Mouse (Mus musculus): ENCODE measurements around the gene Spdya. TPM values are rescaled to one million over a fixed set of nuclear protein-coding genes. Genes with fewer than 3 reads are reported as not detected.

The Spdya gene
- not detected in 4 replicates for total RNA-seq (2023)

DNA sequence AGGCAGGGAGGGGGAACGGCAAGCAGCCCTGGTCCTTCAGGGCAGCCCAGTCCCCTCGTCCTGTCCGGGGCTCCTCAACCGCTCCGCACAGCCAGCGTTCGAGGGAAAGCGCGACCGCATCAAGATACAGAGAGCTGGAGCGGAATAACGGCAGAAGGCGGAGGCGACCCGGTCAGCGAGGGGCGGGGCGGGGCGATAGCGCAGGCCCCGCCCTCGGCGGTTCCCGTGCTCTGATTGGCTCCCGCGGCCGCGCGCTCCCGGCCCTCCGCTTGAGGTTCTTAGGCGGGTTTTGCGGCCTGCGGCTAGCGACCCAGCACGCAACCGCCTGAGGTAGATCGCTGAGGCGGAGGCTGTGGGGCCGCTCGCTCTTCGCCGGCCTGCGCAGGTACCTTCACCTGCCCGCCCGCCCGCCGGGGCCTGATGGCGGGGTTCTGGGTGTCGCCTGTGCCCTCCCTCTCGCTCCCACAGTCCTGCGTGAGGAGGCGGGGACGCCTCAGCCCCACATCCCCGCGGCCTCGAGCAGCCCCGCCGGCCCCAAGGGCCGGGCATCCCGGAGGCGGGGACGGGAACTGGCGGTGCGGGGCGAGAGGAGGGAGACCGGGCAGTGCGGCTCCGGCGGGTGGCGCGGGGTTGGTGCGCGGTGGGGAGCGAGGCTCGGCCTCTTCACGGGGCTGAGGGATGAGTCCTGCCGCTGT is at the start of gene Spdya:
Gene Spdya, plus strand, starts transcription at position 305 of the 695 bp plus-strand sequence.

DNA sequence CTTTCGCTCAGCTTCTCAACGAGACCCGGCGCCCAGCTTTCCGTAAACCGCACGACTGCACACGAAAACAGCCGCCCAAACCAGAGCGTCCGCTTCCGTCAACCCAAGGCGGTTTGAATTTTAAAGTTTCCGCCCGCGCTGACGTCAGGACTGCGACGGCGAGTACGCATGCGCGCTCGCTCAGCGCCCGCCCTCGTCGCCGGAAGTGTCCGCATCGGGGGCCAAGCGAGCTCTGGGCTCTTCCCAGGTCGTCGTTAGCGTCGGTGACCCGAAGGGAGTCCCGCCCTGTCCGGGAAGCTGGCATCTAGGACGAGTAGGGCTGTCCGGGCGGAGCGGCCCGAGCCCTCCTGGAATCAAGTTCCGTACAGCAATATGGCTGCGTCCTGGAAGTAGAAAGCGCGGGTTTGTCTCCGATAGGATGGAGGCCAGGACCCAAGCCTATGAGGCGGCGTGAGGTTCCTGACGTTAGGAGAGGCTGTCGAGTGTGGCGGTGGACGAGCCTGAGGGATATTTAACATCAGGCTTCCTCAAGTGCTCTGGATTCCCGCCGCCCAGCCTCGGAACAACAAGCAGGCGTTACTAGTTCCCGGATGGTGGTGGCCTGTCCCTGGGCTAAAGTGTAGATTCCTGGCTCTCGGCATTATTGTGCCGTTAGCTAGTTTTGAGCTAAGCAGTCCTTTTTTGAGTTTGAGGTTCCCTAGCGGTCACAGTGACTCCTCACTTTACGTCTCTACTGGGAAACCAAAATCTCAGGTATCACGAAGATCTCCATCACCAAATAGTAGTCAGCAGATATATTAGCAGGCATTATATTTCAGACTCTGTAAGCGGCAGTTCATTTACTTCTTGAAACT is 24.9 kb upstream of the Spdya start, which contains the start of gene Ndc80:
Gene Ndc80, minus strand, starts transcription at position 147 of the 854 bp plus-strand sequence.

DNA sequence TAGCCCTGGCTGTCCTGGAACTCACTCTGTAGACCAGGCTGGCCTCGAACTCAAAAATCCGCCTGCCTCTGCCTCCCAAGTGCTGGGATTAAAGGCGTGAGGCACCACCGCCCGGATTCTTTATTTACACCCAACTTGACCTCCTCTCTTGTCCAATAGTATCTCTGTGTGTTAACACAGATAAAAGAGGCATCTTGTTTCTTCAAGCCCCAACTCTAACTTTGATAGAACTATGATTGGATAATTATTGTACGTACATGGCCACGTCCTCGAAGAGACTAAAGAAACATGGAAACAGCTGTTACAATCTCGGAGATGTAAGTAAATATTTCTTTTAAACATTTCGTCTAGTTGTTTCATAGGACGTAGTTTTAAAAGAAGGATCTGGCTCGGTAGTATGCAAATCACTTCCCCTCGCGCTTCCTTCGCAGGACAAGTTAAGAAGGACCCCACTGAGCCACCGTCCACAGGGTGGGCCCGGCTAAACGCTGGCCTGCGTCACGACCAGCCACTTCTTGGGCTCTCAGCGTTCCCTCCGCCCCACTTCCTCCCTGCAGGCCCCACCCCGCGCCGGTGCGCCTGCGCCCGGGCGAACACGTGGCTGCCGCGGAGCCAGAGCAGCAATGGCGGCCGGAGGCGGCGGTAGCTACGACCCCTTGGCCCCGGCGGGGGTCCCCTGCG is 63.9 kb downstream of the Spdya start, which contains the start of gene Wdr43:
Gene Wdr43, plus strand, starts transcription at position 258 of the 681 bp plus-strand sequence.

Other genes starting within 250 kb of the Spdya start
- gene Emilin2, start 240.1 kb upstream of the Spdya start, total RNA-seq (2023) = 3.6 to 9.1 TPM (median 6.7 TPM) in 4 replicates
- gene Gm4707, start 92.1 kb upstream of the Spdya start, total RNA-seq (2023) = 17.9 to 25.1 TPM (median 21.3 TPM) in 4 replicates
- gene Smchd1, start 76.7 kb upstream of the Spdya start, total RNA-seq (2023) = 220 to 260 TPM (median 238 TPM) in 4 replicates
- gene Ndc80, start 25.2 kb upstream of the Spdya start, total RNA-seq (2023) = 7.8 to 12.4 TPM (median 10.7 TPM) in 4 replicates
- gene Wdr43, start 63.8 kb downstream of the Spdya start, total RNA-seq (2023) = 124 to 143 TPM (median 133 TPM) in 4 replicates
- gene Togaram2, start 121.2 kb downstream of the Spdya start, total RNA-seq (2023) = not detected in 4 replicates
- not detected in 4 replicates for gene Pcare, start 200.8 kb downstream of the Spdya start, total RNA-seq (2023)
- gene Clip4, start 216.4 kb downstream of the Spdya start, total RNA-seq (2023) = not detected in 4 replicates